Mouse (Mus musculus) layer of hippocampus, adult 2 months (tissue): ENCODE measurements around the gene Kcna3. TPM values are rescaled to one million over a fixed set of nuclear protein-coding genes. Genes with fewer than 3 reads are reported as not detected.

ENCODE experiments used
- DNase-seq, 2 experiments: peaks; one replicate each; pipeline ENCODE4 v3.0.0; 2022; ENCODE audit warnings: low spot score in 2 of 2
- H3K27ac ChIP-seq: fragments of 200-600 bp; 2 replicates; pipeline ENCODE4 v1.8.1; 2022
- H3K4me3 ChIP-seq: fragments of 200-600 bp; 2 replicates; pipeline ENCODE4 v1.8.1; 2022; ENCODE audit warnings: mild to moderate bottlenecking
- CTCF ChIP-seq: fragments of 200-600 bp; conservative IDR thresholded peaks from 2 replicates; pipeline ENCODE4 v1.8.1; 2022; ENCODE audit warnings: antibody characterized with exemption, mild to moderate bottlenecking, moderate library complexity
- total RNA-seq, 2 experiments: library from RNA; stranded (reverse); gene quantifications; 2 replicates each; pipeline ENCODE4 v1.2.3; 2021

The Kcna3 gene
- total RNA-seq, 2 experiments from 2014 or later, result 21.1 to 21.4 TPM

DNA sequence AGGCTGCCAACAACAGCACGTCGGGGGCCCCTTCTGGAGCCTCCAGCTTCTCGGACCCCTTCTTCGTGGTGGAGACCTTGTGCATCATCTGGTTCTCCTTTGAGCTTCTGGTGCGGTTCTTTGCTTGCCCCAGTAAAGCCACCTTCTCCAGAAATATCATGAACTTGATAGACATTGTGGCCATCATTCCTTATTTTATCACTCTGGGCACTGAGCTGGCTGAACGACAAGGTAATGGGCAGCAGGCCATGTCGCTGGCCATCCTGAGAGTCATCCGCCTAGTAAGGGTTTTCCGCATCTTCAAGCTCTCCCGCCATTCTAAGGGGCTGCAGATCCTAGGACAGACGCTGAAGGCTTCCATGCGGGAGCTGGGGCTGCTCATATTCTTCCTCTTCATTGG, 1.1 kb downstream of the Kcna3 start:
- peak overlapping the region; percentile 64 for H3K4me3 ChIP-seq
- no peak for TF ChIP-seq CTCF
- H3K27ac ChIP-seq, result peak overlapping the region; percentile 93
- DNase-seq, result no peak

DNA sequence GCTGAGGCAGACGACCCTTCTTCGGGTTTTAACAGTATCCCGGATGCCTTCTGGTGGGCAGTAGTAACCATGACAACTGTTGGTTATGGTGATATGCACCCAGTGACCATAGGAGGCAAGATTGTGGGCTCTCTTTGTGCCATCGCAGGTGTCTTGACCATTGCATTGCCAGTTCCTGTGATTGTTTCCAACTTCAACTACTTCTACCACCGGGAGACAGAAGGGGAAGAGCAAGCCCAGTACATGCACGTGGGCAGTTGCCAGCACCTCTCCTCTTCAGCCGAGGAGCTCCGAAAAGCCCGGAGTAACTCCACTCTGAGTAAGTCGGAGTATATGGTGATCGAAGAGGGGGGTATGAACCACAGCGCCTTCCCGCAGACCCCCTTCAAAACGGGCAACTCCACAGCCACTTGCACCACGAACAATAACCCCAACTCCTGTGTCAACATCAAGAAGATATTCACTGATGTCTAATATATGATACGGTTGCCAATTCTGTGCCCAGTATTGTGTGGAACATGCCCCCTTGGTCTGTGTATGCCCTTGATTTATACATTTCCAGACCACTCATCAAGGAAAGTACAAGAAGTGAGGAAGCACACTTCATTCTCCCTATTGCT, 1.7 kb downstream of the Kcna3 start:
- no peak for DNase-seq
- peak overlapping the region; percentile 93 for H3K27ac ChIP-seq
- H3K4me3 ChIP-seq, result peak overlapping the region; percentile 64
- no peak for TF ChIP-seq CTCF

DNA sequence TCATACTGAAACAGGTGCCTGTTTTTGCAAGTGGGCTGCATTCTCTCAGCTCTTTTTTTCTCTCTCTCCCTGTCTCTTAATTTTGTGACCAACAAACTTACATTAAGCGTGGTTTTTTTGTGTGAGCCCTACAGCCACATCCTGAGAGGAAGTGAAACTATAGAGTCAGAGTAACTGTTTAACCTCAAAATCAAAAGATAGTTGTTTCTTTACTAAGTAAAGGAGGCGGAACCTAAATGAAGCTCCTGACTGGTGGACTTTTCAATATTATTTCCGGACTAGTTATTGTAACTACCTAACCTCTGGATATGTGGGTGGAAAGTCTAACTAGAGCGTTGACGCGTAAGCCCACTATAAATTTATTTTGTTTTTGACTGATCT, 2.2 kb downstream of the Kcna3 start:
- peak overlapping the region; percentile 64 for H3K4me3 ChIP-seq
- TF ChIP-seq CTCF, result no peak
- DNase-seq, result no peak
- peak overlapping the region; percentile 93 for H3K27ac ChIP-seq

DNA sequence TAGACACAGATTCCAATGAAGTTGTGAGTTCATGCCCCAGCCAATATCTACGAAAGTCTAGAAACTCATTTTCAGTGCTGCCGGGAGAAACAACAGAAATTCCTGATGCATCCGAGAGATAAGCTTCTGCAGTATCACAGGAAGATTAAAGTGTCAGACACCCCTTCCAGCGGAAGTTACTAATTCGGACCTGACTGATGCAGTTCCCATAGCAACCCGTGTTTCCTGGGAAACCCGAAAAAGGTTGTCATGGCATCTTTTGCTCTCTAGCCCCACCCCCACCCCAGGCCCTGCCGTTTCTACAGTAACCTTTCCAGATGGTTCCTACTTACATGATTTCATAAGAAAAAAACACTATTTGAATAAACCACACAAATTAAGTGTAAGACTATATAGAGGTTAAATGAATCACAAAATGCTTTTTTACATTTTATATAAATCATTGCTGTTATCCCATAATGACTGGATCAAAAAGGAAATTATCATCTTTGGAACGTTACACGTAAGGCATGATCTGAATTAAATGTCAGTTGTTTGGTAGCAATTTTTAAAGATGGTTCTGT, 2.8 kb downstream of the Kcna3 start:
- DNase-seq, result peak; percentile 66 to 72
- H3K4me3 ChIP-seq, result peak overlapping the region; percentile 64
- peak overlapping the region; percentile 93 for H3K27ac ChIP-seq
- no peak for TF ChIP-seq CTCF

DNA sequence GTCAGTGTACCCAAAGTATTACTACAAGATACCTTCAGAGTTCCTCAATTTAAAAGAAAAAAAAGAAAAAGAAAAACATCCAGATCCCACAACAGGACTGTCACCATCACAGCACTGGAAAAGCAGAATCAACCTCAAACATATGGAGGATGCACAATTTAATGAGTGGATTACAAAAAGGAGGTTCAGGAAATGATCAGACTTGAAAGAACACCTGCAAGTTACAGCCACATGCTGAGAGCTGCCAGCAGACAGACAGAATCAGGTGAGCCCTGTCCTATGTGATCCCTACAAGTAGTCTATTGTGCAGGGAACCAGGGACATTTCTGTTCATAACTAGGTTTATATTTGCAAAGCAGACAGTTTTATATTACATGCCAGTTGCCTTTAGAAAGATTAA, 3.3 kb downstream of the Kcna3 start:
- peak overlapping the region; percentile 64 for H3K4me3 ChIP-seq
- H3K27ac ChIP-seq, result peak overlapping the region; percentile 93
- no peak for DNase-seq
- no peak for TF ChIP-seq CTCF

DNA sequence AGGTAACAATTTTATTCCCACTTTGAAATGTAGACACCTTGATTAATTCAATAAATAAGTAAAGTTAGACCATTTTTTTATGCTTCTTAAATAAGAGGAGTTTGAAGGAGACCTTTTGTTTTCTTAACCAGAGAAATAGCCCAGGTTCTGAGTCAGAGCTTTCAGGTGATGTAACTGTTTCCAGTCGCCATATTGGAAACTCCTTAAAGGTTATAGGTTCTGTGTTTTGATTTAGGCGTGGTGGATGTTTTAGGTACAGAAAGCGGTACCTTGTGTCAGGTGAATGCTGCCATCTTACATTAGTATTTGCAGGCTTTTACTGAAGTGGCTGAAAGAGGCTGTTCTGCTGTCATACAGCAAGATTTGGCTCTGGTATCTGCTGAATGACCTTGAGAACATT, 4.4 kb downstream of the Kcna3 start:
- Histone ChIP-seq H3K4me3 (peak overlapping the region; percentile 64), H3K27ac (peak overlapping the region; percentile 93)
- TF ChIP-seq CTCF, result no peak
- no peak for DNase-seq

DNA sequence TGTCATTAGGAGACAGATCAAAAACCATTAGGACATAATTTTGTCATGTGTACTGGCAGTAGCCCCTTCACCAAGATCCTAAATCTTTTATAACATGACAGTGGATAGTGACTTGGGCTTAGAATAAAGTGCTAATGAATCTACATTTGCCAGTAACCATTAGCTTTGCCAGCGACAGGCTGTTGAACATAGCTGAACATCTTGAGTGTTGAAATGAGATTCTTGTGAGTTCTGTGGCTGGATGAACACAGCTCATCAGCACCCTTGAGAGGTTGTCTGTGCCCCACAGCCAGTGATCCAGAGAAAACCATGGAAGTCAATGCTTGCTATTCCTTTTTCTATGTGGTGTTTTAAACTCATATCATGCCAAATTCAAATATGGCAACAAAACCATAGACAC, 5.7 kb downstream of the Kcna3 start:
- Histone ChIP-seq H3K27ac (peak overlapping the region; percentile 93), H3K4me3 (peak overlapping the region; percentile 64)
- no peak for DNase-seq
- no peak for TF ChIP-seq CTCF

DNA sequence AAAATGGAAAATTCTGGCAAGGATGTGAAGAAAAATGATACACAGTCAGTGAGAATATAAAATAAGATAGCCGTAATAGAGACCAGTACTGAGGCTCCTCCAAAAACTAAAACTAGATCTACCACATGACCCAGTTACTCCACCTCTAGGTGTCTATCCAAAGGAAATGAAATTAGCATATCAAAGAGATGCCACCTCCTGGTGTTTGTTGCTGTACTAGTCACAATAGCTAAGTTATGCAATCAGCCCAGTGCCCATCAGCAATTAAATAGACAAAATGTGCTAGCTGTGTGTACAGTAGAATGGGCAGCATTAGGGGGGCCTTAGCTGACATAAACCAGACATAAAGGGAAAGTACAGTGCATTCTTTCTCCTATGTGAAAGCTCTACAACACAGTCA, 25.5 kb downstream of the Kcna3 start:
- H3K27ac ChIP-seq, result no peak overlapping the region

DNA sequence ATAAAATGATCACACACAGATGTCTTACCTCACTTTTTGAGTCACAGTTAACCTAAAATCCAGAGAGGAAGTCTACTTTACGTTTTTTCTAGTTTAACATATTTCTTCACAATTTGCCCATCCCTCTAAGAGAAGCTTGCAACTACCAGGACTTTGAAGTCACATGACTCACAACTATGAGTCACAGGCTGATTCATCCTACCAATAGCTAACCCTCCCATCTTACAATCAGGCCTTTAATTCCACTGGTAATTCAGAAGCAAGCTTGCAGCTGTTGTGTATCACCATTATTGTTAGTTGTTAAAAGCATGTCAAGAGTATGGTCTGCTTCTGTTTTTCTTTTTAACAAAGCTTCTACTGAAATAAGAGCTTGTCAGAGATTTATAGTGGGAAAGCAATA, 26.8 kb downstream of the Kcna3 start:
- no peak for DNase-seq
- no peak overlapping the region for H3K27ac ChIP-seq
- no peak for TF ChIP-seq CTCF
- no peak overlapping the region for H3K4me3 ChIP-seq

More for the DNA sequence above, 25.5 kb downstream of the Kcna3 start:
- H3K4me3 ChIP-seq, result no peak overlapping the region
- no peak for DNase-seq
- no peak for TF ChIP-seq CTCF

DNA sequence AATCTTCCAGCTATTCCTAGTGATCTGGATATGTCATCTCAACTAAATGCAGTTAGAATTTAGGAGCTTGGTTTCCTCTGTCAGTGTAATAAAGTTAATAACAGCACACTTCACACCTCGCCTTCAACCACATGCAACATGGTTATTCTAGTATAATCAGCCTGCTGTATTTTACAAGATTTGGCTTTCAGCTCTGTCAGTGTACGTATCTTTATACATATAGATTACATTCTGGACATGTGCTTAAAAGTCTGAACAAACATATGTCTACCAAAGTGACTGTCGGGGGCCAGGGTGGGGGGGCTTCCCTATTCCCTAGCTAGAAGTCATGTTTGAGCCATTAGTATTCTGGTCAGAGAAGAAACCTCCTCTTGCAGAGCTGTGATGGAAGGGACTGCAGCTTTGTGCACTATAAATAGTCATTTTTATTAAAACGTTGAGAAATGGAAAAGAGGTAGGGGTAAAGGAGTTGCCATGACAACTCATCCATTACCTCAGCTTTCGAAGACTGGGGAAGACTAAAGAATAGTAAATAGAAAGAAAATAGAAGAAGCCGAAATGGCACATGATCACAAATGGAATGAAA, 29.6 kb downstream of the Kcna3 start:
- DNase-seq, result no peak
- no peak for TF ChIP-seq CTCF
- H3K4me3 ChIP-seq, result no peak overlapping the region
- no peak overlapping the region for H3K27ac ChIP-seq

DNA sequence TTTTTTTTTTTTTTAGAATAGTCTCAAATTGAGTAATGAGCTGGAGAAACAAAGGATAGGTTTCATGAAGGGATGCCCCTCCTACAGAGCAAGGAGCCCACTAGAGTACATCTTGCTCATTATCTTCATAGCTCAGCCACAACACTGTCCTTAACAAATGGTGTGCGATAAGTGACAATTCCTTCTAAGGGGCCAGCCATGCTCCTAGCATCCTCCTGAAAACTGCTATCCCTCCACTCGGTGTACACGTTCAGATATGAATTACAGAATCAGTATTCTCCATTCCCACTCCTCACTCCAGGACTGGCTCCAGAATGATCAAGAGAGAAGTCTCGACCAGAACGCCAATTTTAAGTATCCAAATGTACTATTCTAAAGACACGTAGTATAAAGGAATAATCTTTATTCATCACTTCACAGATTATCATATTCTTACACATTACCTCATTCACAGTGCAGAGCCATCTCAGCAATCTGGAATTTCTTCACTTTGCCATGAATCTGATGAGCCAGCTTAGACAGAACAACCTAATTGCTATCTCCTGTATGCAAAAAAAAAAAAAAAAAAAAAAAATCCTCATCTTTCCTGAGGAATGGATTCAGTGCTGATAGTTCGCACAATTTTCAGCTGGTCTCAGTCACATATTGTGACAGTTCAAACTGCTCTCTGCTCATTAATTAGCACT, 30.3 kb downstream of the Kcna3 start:
- no peak overlapping the region for H3K27ac ChIP-seq
- H3K4me3 ChIP-seq, result no peak overlapping the region
- no peak for TF ChIP-seq CTCF
- no peak for DNase-seq

DNA sequence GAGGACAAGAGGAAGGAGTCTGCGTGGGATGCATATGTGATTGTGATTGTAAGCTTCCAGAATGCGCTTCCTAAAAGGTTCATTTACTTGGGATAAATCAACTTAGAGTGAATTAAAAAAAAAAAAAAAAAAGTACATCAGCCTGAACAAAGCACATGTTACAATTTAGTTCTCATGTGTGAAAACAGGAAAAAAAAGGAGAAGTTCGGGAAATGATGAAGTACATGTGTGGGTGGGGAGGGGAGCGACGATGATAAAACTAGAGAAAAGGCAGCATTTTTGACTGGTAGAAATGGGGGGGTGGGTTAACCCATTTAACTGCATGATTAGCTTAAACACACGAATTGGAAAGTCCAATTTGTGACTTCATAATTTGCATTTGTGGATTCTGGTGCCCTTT, 31.3 kb downstream of the Kcna3 start:
- no peak overlapping the region for H3K27ac ChIP-seq
- no peak for TF ChIP-seq CTCF
- DNase-seq, result no peak
- no peak overlapping the region for H3K4me3 ChIP-seq

DNA sequence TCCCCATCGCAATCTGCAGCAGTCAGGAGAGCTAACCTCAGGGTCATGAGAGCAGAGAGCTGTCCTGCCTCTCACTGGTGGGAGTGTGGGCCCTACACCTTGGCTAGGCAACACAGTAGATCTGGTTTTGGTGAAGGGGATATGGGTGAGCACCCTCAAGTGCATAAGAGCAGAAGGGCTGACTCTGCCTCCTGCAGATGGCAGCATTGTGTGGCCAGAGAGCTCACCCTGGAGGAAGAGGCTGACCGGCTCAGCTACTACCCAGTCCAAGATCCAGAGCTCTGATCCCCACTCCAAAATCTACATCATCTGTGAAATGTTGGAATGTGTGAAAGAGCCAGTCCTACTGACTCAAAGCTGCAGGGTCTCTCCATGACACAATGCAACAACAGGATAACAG, 37.9 kb downstream of the Kcna3 start:
- 0 out of 2 replicates have a peak, but pooled peaks have one; percentile 3 for TF ChIP-seq CTCF
- no peak overlapping the region for H3K4me3 ChIP-seq
- no peak overlapping the region for H3K27ac ChIP-seq
- no peak for DNase-seq
